8 mouse cellular contexts compared by ENCODE assay signal in genomic region chr12:30244194-30244593, GRCm38 (mm10).
DNase-seq lines count a peak whose midpoint lies in the region; ATAC-seq and TF ChIP-seq lines count a peak whose summit lies in the region.
"Had no signal": no experiment of that assay in that cellular context is flagged by ENCODE, and none has a peak within 500 bp of the region (broad histone marks: within the 10 kb centered on the region; RNA-seq: fewer than 3 reads in every experiment).

No protein-coding gene starts in this region.

- TF ChIP-seq CTCF in hindbrain, postnatal 0 days (IDR thresholded peaks at IDR 0.05; ENCODE audit: low read depth) = no peak
- no peak for TF ChIP-seq CTCF in stomach, postnatal 0 days (IDR thresholded peaks at IDR 0.05; ENCODE audit: low read depth)

- peak; percentile 69 for DNase-seq in hindbrain, postnatal 0 days (ENCODE audit: low spot score)
- DNase-seq in hindbrain, embryonic 10.5 days (ENCODE audit: low spot score) = no peak
- DNase-seq in retina, postnatal 1 day = peak; percentile 6
- no peak for DNase-seq in retina, embryonic 14.5 days (ENCODE audit: low spot score)
- peak; percentile 40 for DNase-seq in layer of hippocampus, adult 9-11 months
- peak; percentile 45 for DNase-seq in stomach, postnatal 0 days (ENCODE audit: low spot score)

- no peaks in the 10 kb centered on the region for H3K36me3 ChIP-seq in hindbrain, postnatal 0 days (ENCODE audit: insufficient read depth, low read length)
- H3K36me3 ChIP-seq in hindbrain, embryonic 10.5 days = no peaks in the 10 kb centered on the region
- H3K36me3 ChIP-seq in stomach, postnatal 0 days (ENCODE audit: control insufficient read depth, insufficient read depth, low read length) = no peaks in the 10 kb centered on the region

- WGBS in hindbrain, postnatal 0 days = 46% methylated on average over 2 of the region's 2 CpGs
- WGBS in hindbrain, embryonic 10.5 days = 94% methylated on average over 2 of the region's 2 CpGs
- 29% methylated on average over 2 of the region's 2 CpGs for WGBS in stomach, postnatal 0 days

- H3K4me2 ChIP-seq in hindbrain, postnatal 0 days (ENCODE audit: low read depth, low read length) = no peak overlapping the region
- no peak overlapping the region for H3K4me2 ChIP-seq in stomach, postnatal 0 days (replicated peaks; ENCODE audit: low read depth)

- no peak for TF ChIP-seq EP300 in stomach, postnatal 0 days (optimal IDR thresholded peaks at IDR 0.05)

- no peak overlapping the region for H3K27ac ChIP-seq in hindbrain, postnatal 0 days
- no peak overlapping the region for H3K27ac ChIP-seq in hindbrain, embryonic 10.5 days
- no peak overlapping the region for H3K27ac ChIP-seq in stomach, postnatal 0 days (replicated peaks)
- H3K27ac ChIP-seq: layer of hippocampus, adult 2 months had no signal

- H3K4me3 ChIP-seq in hindbrain, postnatal 0 days (ENCODE audit: low read length) = no peak overlapping the region
- no peak overlapping the region for H3K4me3 ChIP-seq in hindbrain, embryonic 10.5 days
- H3K4me3 ChIP-seq in stomach, postnatal 0 days (ENCODE audit: low read depth, low read length) = no peak overlapping the region
- H3K4me3 ChIP-seq: layer of hippocampus, adult 2 months had no signal

- H3K4me1 ChIP-seq in hindbrain, postnatal 0 days (ENCODE audit: insufficient read depth, low read length) = 0 out of 2 replicates have a peak, but pooled peaks cover 2% of the 10 kb centered on the region
- H3K4me1 ChIP-seq in hindbrain, embryonic 10.5 days (replicated peaks) = no peaks in the 10 kb centered on the region
- no peaks in the 10 kb centered on the region for H3K4me1 ChIP-seq in stomach, postnatal 0 days (replicated peaks; ENCODE audit: control insufficient read depth, insufficient read depth)

- no peaks in the 10 kb centered on the region for H3K9me3 ChIP-seq in hindbrain, postnatal 0 days (ENCODE audit: low read length)
- no peaks in the 10 kb centered on the region for H3K9me3 ChIP-seq in hindbrain, embryonic 10.5 days
- no peaks in the 10 kb centered on the region for H3K9me3 ChIP-seq in stomach, postnatal 0 days (ENCODE audit: control insufficient read depth, low read length)

- H3K27me3 ChIP-seq in hindbrain, postnatal 0 days (ENCODE audit: insufficient read depth, low read length) = no peaks in the 10 kb centered on the region
- H3K27me3 ChIP-seq in hindbrain, embryonic 10.5 days (ENCODE audit: insufficient read depth, poor library complexity, severe bottlenecking) = no peaks in the 10 kb centered on the region
- no peaks in the 10 kb centered on the region for H3K27me3 ChIP-seq in stomach, postnatal 0 days (ENCODE audit: control insufficient read depth, insufficient read depth, low read length)

- H3K9ac ChIP-seq in hindbrain, postnatal 0 days (replicated peaks; ENCODE audit: low read length) = no peak overlapping the region
- H3K9ac ChIP-seq in stomach, postnatal 0 days (ENCODE audit: low read length) = no peak overlapping the region

- peak; percentile 45; the same call in 1 of the 2 replicates for ATAC-seq in hindbrain, postnatal 0 days
- ATAC-seq in stomach, postnatal 0 days (ENCODE audit: low FRiP score, low TSS enrichment) = no peak
- no peak for ATAC-seq in erythroblast, adult 5-6 weeks (replicated peaks; ENCODE audit: low FRiP score, poor library complexity, severe bottlenecking)

Comparison
In these comparisons a context has a peak if more than half of its experiments do, and no peak if none do; other contexts are left out.
1. DNase-seq: peak in hindbrain, postnatal 0 days (single experiment), retina, postnatal 1 day (single experiment), layer of hippocampus, adult 9-11 months (single experiment) and stomach, postnatal 0 days (single experiment); none in hindbrain, embryonic 10.5 days (single experiment) and retina, embryonic 14.5 days (single experiment).